Mouse (Mus musculus) spleen, embryonic (tissue): ENCODE measurements at regions not wholly inside any gene's neighbourhood (a gene's known extent, or its start where the extent isn't known, plus 50 kb on each side); places are given as distances from the start of the nearest gene placed in this dataset.

ENCODE experiments used
- CTCF ChIA-PET: fragments of 350-600 bp; sonication (Branson Sonifier 250); formaldehyde crosslinking; loops from one replicate; lab custom pipeline; 2022; lab: Charles Lee

GRCm38 (mm10) chr9:52243032-52243431 is 74.7 kb upstream of the Zc3h12c start:
- CTCF ChIA-PET = no interaction called here

- CTCF ChIA-PET = no interaction called here
Measured at GRCm38 (mm10) chr9:52241577-52241976, 73.2 kb upstream of the Zc3h12c start.

DNA sequence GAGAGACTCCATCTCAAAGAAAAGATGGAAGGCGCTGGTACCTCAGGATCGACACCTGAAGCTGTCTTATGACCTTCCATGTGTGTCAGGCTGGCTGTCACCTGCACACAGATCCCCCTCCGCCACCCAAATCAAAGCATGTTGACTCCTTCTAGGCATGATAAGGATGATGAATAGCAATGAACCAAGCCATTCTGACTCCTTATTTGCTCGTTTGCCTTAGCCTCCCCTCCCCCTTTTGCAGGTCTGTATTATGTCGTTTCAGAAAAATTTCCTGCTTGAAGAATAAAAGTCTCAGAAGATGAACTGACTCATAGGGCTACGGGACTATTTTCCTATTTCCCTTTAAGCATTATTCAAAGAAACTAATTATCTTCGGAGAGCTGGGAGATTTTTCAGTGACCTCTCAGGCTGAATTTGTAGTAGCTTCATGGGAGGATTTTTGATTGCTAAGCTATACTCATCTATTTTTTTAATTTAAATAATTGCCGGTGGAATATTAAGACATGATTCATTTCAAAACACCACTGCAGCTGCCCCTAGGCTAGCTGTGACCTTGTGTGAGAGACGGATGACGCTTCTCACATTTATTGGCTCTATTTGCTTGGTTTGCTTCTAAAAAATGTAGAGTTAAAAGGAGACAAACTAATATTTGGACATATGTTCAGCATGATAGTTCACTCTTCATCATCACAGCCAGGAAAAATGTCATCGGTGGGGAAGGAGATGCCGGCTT is 72.4 kb upstream of the Zc3h12c start:
- CTCF ChIA-PET = no interaction called here

DNA sequence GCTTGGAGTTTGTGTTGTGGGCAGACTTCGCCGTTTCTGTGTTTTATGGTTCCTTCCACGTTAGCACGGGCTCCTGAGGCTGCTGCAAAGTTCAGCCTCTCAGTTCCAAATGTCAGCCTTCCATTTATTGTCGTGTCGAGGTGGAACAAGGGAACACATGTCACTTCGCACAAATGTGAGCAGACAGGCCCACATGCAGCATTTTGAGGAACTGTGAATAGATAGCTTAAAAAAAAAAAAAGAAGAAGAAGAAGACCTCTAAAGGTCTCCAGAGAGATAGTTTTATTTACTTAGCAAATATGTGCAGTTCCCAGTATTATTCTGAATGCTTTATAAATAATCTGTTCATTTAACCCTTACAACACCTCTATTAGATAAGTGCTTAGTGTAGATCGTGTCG is 66.4 kb upstream of the Zc3h12c start:
- CTCF ChIA-PET = no interaction called here

DNA sequence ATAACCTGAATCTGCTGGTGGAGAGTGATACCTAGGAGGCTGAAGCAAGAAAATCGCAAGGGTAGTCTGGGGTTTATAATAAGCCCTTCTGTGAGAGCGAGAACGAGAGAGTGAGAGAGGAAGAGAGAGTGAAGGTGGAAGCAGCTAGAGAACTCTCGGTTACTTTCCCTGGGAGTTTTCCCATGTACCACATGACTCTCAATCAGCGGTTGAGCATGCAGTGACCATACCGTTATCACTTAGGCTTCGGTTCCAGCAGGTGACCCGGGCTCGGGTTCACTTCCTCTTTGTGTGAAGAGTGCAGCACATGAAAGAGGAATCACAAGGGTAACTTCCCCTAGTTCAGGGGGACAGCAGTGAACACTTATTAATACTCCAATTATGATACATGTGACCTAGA is 61.2 kb upstream of the Zc3h12c start:
- CTCF ChIA-PET = no interaction called here

DNA sequence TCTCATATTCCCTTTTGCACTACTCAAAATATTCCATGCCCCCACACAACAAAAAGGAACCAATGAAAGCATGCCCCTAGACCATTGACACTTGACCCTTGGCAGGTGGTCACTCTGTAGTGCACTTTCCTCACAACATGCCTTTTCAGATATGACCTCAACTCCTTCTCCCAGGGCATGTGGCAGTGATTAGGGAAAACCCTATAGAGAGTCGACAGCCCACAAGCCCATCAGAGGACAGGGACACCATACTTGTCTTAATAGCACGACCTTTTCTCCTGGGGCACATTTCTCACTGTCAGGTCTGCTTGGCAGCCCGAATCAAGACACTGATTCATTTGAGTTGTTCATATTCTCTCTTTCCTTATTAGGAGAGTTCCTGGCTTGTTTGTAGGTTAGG is 57.3 kb upstream of the Zc3h12c start:
- CTCF ChIA-PET = no interaction called here

DNA sequence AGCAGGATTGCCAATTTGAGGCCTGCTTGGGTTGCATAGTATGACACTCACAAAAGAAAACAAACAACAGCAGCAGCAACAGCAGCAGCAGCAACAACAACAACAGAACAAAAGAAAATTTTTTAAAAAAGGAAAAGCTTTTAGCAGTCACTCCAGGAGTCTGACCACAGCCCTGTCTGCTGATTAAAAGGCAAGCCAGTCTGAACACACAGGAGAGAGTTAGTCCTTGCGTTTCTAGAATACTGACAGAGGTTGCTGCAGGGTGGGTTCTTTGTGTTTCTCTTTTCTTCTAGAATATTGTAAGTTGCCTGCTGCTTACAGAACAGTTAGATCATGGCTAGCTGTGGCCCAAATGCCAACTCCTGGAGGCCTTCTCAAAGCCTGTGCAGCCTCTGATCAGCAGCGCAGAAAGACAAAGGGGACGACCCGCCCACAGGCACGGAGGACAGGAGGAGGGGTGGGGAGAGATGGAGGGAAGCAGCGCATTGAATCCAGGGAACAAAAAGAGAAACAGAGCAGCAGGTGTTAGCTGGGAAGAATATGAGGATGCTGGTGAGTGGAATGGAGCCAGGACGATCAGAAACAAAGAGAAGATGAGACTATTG is 55.2 kb upstream of the Zc3h12c start:
- CTCF ChIA-PET = interaction anchor here (1.0 kb wide), 1 partner anchor 10 kb away, joined by 3 read pairs; no protein-coding TSS in a partner anchor
